Mouse (Mus musculus): ENCODE measurements around the gene Glcci1. TPM values are rescaled to one million over a fixed set of nuclear protein-coding genes. Genes with fewer than 3 reads are reported as not detected.

Gene Glcci1
- polyA plus RNA-seq, 1 experiment from 2014 or later = 4.8 TPM

DNA sequence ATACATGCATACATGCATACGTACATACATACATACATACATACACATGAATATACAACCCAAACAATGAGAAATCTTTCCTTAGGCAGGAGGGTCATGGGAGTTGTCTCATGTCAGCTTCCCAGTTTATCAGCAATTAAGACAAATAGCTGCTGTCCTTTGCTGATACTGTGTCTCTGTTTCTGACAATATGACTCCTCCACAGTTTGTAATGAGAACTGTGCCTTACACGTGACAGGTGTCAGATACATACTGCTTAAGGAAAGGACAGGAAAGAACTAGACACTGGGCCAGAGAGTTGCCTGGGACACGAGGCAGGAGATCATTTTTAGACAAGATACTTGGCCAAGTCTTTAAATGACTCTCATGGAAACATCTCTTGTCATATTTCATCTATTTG, 35.1 kb upstream of the Glcci1 start:
- Histone ChIP-seq H3K27me3 (ENCODE audit: control insufficient read depth, insufficient read depth, low read depth, low read length) (no peaks in the 10 kb centered on the region), H3K9me3 (replicated peaks; ENCODE audit: control insufficient read depth, low read length, poor library complexity, severe bottlenecking) (no peaks in the 10 kb centered on the region; the same call in 1 of the 2 replicates), H3K4me2 (ENCODE audit: low read length) (no peak overlapping the region), H3K9ac (ENCODE audit: low read depth, low read length) (no peak overlapping the region), H3K4me1 (ENCODE audit: control insufficient read depth, insufficient read depth, low read length) (no peaks in the 10 kb centered on the region), H3K27ac (ENCODE audit: low read length) (no peak overlapping the region), H3K36me3 (ENCODE audit: control insufficient read depth, insufficient read depth, low read length) (no peaks in the 10 kb centered on the region), H3K4me3 (ENCODE audit: low read depth, low read length) (no peak overlapping the region)
- no peak for ATAC-seq
- 86% methylated on average over 3 of the region's 3 CpGs for WGBS

DNA sequence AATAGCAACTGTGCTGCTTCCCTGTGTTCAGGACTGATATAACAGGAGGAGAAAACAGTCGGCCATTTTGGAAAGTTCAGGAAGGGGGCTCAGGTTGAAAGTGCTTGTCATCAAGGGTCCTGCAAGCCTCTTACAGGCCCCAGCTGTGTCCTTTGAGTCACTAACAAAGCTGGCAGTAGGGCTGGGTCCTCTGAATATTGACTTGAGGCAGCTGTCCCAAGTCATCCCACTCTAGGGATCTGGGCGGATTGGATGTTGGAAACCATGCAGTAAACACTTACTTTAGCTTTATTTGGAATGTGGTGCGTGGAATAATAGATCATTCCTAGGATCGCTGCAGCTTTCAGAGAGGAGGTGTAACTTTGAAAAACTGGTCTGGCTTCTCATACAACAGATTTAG, 34.6 kb upstream of the Glcci1 start:
- 91% methylated on average over 4 of the region's 4 CpGs for whole genome bisulfite sequencing
- ATAC-seq = no peak
- H3K4me3 ChIP-seq (ENCODE audit: low read depth, low read length) = no peak overlapping the region
- no peaks in the 10 kb centered on the region for H3K4me1 ChIP-seq (ENCODE audit: control insufficient read depth, insufficient read depth, low read length)
- no peak overlapping the region for H3K9ac ChIP-seq (ENCODE audit: low read depth, low read length)
- no peak overlapping the region for H3K4me2 ChIP-seq (ENCODE audit: low read length)
- H3K36me3 ChIP-seq (ENCODE audit: control insufficient read depth, insufficient read depth, low read length) = no peaks in the 10 kb centered on the region
- H3K27me3 ChIP-seq (ENCODE audit: control insufficient read depth, insufficient read depth, low read depth, low read length) = no peaks in the 10 kb centered on the region
- no peaks in the 10 kb centered on the region; the same call in 1 of the 2 replicates for H3K9me3 ChIP-seq (replicated peaks; ENCODE audit: control insufficient read depth, low read length, poor library complexity, severe bottlenecking)
- no peak overlapping the region for H3K27ac ChIP-seq (ENCODE audit: low read length)

DNA sequence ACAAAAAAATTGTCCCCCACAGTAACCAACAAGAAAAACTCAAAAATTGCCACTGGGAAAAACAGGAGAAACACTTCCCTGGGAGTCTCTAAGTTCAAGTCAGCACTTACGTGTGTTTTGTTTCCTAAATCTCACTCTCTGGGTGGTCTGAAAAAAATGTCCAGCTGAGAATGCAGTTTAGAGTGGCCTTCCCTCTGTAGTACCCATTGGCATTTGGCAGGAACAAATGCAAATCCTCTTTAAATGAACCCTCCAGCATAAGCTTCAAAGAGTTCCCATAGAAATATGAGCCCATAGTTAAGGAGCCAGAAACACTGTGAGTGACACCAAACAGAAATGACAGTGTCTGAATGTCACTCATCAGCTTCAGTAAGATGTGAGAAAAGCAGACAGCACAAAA, 30.2 kb upstream of the Glcci1 start:
- no peak overlapping the region for H3K4me3 ChIP-seq (ENCODE audit: low read depth, low read length)
- H3K36me3 ChIP-seq (ENCODE audit: control insufficient read depth, insufficient read depth, low read length) = no peaks in the 10 kb centered on the region
- no peak overlapping the region for H3K27ac ChIP-seq (ENCODE audit: low read length)
- peak; percentile 39; the same call in 1 of the 2 replicates for ATAC-seq
- H3K4me1 ChIP-seq (ENCODE audit: control insufficient read depth, insufficient read depth, low read length) = no peaks in the 10 kb centered on the region
- H3K27me3 ChIP-seq (ENCODE audit: control insufficient read depth, insufficient read depth, low read depth, low read length) = no peaks in the 10 kb centered on the region
- H3K9ac ChIP-seq (ENCODE audit: low read depth, low read length) = no peak overlapping the region
- 26% methylated on average over 1 of the region's 1 CpGs for WGBS
- no peak overlapping the region for H3K4me2 ChIP-seq (ENCODE audit: low read length)
- no peaks in the 10 kb centered on the region for H3K9me3 ChIP-seq (replicated peaks; ENCODE audit: control insufficient read depth, low read length, poor library complexity, severe bottlenecking)

DNA sequence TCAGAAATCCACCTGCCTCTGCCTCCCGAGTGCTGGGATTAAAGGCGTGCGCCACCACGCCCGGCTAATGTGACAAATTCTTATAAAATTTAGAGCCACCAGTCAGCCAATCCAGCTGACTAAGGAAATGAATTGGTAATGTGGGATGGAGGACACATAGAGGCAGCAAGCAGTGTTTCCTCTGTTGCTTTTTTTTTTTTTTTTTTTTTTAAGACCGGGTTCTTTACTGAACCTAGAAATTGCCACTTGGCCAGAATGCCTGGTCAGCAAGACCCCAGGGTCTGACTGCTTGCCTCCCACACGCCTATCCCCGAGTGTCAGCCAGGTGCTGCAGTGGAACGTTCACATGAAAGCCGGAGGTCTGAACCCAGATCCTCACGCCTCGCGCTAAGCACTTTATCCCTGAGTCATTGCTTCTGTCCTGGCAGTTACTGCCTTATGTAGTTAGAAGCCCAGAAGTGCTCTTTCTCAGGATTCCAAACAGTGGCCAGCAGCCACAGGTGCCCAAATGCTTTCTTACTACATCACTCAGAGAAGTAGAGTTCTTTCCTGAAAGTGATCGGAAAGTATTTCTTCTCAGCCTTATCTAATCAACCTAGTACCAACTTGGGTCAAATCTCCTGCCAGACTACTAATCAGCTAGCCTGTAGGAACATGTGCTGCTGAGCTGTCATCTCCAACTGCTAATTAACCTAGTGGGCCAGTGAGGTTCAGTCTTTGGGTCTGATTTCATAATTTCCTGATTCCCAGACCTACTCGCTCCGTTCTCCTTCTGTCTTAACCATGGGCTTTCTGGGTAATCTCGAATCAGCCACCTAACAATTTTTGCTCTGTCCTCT, 24.7 kb upstream of the Glcci1 start:
- WGBS = 94% methylated on average over 17 of the region's 17 CpGs
- Histone ChIP-seq H3K9ac (ENCODE audit: low read depth, low read length) (no peak overlapping the region), H3K4me3 (ENCODE audit: low read depth, low read length) (no peak overlapping the region), H3K36me3 (ENCODE audit: control insufficient read depth, insufficient read depth, low read length) (no peaks in the 10 kb centered on the region), H3K4me2 (ENCODE audit: low read length) (no peak overlapping the region), H3K27me3 (ENCODE audit: control insufficient read depth, insufficient read depth, low read depth, low read length) (no peaks in the 10 kb centered on the region), H3K9me3 (replicated peaks; ENCODE audit: control insufficient read depth, low read length, poor library complexity, severe bottlenecking) (no peaks in the 10 kb centered on the region), H3K27ac (ENCODE audit: low read length) (no peak overlapping the region), H3K4me1 (ENCODE audit: control insufficient read depth, insufficient read depth, low read length) (peaks cover 8% of the 10 kb centered on the region; the same call in 1 of the 2 replicates)
- ATAC-seq = no peak

DNA sequence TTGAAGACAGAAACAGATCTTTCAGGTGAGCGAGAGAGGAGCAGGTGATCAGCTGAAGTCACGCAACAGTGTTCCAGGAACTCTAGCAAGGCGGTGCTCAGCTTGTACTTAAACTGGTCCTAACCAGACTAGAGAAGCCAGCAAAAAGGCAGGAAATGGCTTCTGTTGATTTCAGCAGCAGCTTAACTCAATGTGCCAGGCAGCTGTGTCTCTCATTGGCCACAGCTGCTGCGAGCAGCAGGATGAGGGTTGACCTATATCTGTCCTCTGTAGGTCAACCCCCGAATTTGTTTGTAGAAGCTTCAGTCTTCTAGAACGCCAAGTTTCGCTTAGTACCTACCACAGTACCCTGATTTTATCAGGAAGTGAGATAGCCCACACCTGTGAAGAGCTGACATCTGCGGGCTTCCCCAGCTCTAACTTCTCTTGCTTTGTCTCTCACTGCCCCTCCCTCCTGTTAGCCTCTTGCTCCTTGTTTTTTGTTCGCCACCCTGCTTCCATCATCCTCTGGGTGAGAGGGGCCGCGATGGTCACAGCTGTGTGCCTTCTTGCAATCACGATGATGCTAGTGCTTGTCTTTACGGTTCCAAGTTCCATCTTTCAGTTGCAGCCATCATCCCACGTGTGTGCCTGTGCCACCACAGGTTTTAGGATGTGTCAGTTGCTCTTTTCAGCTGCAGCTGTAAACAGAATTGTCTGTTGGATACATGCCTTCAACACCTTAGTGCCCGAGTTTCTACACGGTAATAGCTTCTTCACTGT, 23.8 kb upstream of the Glcci1 start:
- Histone ChIP-seq H3K4me3 (ENCODE audit: low read depth, low read length) (no peak overlapping the region), H3K9me3 (replicated peaks; ENCODE audit: control insufficient read depth, low read length, poor library complexity, severe bottlenecking) (no peaks in the 10 kb centered on the region), H3K9ac (ENCODE audit: low read depth, low read length) (no peak overlapping the region), H3K27ac (ENCODE audit: low read length) (no peak overlapping the region), H3K36me3 (ENCODE audit: control insufficient read depth, insufficient read depth, low read length) (no peaks in the 10 kb centered on the region), H3K4me2 (ENCODE audit: low read length) (no peak overlapping the region), H3K4me1 (ENCODE audit: control insufficient read depth, insufficient read depth, low read length) (peaks cover 8% of the 10 kb centered on the region; the same call in 1 of the 2 replicates), H3K27me3 (ENCODE audit: control insufficient read depth, insufficient read depth, low read depth, low read length) (no peaks in the 10 kb centered on the region)
- no peak for ATAC-seq
- WGBS = 92% methylated on average over 16 of the region's 16 CpGs

DNA sequence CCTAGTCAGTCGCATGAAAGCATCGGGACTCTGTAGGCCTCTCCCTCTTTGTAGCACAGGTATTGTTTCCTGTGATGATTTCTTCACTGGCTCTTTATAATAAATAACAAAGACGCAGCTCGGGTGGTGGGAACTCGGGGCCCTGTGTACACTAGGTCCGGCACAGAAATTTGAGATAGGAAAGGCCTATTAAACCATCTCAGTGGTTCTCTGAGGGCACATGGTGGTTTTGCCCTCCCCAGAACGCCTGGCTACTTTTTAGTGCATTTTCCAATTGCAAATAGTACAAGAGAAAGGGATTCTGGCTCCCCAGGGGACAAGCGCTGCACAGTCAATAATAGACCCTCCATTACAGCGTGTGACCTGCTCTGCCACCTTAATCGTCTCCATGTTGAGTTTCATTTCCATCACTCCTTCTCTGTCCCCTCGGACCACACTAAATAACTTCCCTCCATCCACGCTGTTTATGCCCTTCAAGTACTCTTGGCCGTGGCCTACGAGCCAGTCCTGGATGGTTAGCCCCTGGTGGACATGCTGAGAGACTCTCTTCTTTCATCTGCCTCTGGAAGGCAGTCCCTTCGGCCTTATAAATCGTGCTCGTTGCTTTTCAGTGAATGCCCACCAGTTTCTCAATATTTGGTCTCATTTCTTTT, 22.9 kb upstream of the Glcci1 start:
- no peak overlapping the region for H3K4me3 ChIP-seq (ENCODE audit: low read depth, low read length)
- WGBS = 62% methylated on average over 17 of the region's 17 CpGs
- no peaks in the 10 kb centered on the region for H3K27me3 ChIP-seq (ENCODE audit: control insufficient read depth, insufficient read depth, low read depth, low read length)
- H3K4me1 ChIP-seq (ENCODE audit: control insufficient read depth, insufficient read depth, low read length) = peaks cover 8% of the 10 kb centered on the region; the same call in 1 of the 2 replicates
- H3K36me3 ChIP-seq (ENCODE audit: control insufficient read depth, insufficient read depth, low read length) = no peaks in the 10 kb centered on the region
- H3K9ac ChIP-seq (ENCODE audit: low read depth, low read length) = no peak overlapping the region
- ATAC-seq = peak; percentile 58; the same call in 1 of the 2 replicates
- no peak overlapping the region for H3K27ac ChIP-seq (ENCODE audit: low read length)
- H3K9me3 ChIP-seq (replicated peaks; ENCODE audit: control insufficient read depth, low read length, poor library complexity, severe bottlenecking) = no peaks in the 10 kb centered on the region
- H3K4me2 ChIP-seq (ENCODE audit: low read length) = no peak overlapping the region; the same call in 1 of the 2 replicates

DNA sequence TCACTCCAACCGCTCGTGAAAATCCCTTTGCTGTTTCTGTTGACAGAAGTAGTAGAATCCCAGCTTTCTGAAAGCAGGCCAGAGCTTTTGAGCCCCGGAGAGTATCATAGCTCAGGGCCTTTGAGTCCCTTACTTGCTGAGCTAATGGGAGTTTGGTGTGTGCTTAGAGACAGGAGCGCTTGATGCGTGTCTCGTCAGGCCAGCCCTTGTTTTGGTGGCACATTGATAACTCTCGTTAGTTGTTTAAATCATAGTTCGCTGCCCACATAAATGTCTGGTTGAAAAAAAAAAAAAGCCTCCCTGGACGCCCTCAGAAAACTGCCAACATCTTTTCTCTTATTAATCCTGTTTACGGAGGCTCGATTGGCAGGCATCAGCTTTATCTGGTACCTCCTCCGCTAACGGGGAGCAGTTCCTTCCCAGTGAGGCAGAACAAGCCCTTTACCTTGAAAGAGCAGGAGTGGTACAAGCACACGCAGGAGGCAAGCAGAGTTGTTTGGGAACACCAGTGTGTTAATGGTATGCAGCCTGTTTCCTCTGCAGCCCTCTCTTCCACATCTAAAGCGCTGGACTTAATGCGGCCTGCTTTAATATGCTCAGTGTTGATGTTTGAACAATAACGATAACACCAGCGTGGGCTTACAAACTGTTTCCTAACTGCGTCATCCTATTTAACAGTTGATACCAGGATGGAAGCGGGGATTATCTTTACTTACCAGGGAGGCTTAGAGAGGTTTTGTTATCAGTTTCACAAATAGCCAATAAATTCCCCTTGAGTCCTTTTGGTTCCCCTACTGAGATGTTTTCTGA, 22.2 kb upstream of the Glcci1 start:
- Histone ChIP-seq H3K27ac (ENCODE audit: low read length) (no peak overlapping the region), H3K9ac (ENCODE audit: low read depth, low read length) (peak overlapping the region; percentile 22; the same call in 1 of the 2 replicates), H3K4me1 (ENCODE audit: control insufficient read depth, insufficient read depth, low read length) (peaks cover 8% of the 10 kb centered on the region; the same call in 1 of the 2 replicates), H3K9me3 (replicated peaks; ENCODE audit: control insufficient read depth, low read length, poor library complexity, severe bottlenecking) (no peaks in the 10 kb centered on the region), H3K36me3 (ENCODE audit: control insufficient read depth, insufficient read depth, low read length) (no peaks in the 10 kb centered on the region), H3K4me2 (ENCODE audit: low read length) (peak overlapping the region; percentile 31), H3K4me3 (ENCODE audit: low read depth, low read length) (no peak overlapping the region), H3K27me3 (ENCODE audit: control insufficient read depth, insufficient read depth, low read depth, low read length) (no peaks in the 10 kb centered on the region)
- WGBS = 21% methylated on average over 20 of the region's 20 CpGs
- peak; percentile 73 for ATAC-seq

DNA sequence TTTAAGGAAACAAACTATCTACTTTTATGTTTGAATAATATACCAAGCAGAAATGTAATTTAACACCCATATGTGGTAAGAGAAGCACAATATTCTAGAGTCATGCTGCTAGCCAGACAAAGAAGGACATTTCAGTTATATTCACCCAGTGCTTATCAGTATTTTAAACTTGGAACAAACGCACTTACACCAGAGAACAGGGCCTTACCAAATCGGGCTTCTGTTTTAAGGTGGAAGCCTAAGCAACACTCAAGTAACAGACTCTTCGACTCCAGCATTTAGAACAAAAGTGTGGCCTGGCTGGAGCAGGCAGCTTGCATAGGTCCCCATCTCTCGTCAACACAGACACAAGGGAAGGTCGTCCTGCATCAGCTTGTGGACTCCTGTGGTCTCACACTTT, 21.2 kb upstream of the Glcci1 start:
- ATAC-seq = no peak
- peaks cover 8% of the 10 kb centered on the region; the same call in 1 of the 2 replicates for H3K4me1 ChIP-seq (ENCODE audit: control insufficient read depth, insufficient read depth, low read length)
- no peak overlapping the region for H3K9ac ChIP-seq (ENCODE audit: low read depth, low read length)
- H3K27me3 ChIP-seq (ENCODE audit: control insufficient read depth, insufficient read depth, low read depth, low read length) = no peaks in the 10 kb centered on the region
- H3K36me3 ChIP-seq (ENCODE audit: control insufficient read depth, insufficient read depth, low read length) = no peaks in the 10 kb centered on the region
- no peak overlapping the region for H3K4me2 ChIP-seq (ENCODE audit: low read length)
- no peaks in the 10 kb centered on the region for H3K9me3 ChIP-seq (replicated peaks; ENCODE audit: control insufficient read depth, low read length, poor library complexity, severe bottlenecking)
- H3K4me3 ChIP-seq (ENCODE audit: low read depth, low read length) = no peak overlapping the region
- no peak overlapping the region for H3K27ac ChIP-seq (ENCODE audit: low read length)
- WGBS = 62% methylated on average over 5 of the region's 5 CpGs

Measured in midbrain, embryonic 16.5 days (tissue).